Mouse (Mus musculus) A20 (cell line): ENCODE data around the gene Glis3.

Source experiments
- DNase-seq: peaks from one replicate; pipeline ENCODE4 v3.0.0-alpha.2; 2011; ENCODE audit warnings: low read depth, low spot score

The Glis3 gene

DNA sequence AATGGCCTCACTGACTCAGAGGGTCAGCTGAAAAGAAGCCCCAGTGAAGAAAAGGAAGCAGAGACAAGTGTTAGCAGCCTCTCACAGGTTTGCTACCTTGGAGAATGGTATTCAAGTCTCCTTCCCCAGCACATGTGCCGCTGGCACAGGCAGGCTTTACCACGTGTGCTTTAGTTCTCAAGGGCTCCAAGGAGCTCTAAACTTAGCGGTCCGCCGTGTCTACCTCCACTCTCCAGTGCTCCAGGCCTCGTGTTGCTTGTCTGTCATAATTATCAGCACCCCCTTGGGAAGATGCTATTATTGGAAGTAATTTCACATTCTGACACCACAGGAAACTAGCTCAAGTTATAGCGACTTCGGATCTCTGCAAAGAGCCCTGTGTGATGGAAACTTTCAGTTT is 344.0 kb downstream of the Glis3 start:
- no peak for DNase-seq

- DNase-seq: no peak
Measured at GRCm38 (mm10) chr19:28333007-28333766, 346.7 kb downstream of the Glis3 start.

- DNase-seq: no peak
Measured at GRCm38 (mm10) chr19:28328444-28329110, 351.3 kb downstream of the Glis3 start.

GRCm38 (mm10) chr19:28327536-28327935 is 352.3 kb downstream of the Glis3 start:
- no peak for DNase-seq

DNA sequence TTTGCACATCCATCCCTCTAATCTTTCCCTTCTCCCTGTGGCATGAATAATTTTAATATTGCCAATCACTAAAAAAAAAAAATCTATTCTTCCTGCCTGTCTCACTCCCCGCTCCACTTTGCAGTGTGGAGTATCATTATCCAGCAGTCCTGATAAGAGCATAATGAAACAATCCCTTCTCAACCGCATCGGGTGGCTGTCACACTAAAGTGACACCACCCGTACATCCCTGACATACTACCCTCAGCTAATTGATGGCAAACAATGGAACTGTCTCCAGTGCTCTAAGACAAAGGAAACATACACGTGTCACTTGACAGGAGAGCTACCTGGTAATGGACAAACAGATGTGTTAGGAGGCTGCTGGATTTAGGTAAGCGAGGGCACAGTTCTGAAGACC is 373.8 kb downstream of the Glis3 start:
- no peak for DNase-seq

DNA sequence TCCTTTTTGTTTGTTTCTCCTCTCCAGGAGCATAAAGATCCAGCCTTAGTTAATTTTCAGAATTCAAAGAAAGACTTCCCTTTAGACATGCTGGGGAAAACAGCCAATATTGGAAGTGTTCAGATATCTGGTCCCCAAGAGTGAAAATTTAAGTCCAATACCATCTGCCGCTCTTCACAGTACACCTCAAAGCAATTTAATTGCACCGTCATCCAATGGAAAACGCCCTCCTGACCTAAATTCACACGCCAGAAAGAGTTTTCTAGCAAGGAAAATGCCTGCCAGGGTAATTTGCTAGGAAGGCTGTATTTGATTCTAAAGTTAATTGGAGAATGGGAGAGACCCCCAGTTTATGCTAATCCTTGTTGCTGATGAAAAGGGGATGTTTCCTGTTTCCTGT is 374.4 kb downstream of the Glis3 start:
- no peak for DNase-seq

DNA sequence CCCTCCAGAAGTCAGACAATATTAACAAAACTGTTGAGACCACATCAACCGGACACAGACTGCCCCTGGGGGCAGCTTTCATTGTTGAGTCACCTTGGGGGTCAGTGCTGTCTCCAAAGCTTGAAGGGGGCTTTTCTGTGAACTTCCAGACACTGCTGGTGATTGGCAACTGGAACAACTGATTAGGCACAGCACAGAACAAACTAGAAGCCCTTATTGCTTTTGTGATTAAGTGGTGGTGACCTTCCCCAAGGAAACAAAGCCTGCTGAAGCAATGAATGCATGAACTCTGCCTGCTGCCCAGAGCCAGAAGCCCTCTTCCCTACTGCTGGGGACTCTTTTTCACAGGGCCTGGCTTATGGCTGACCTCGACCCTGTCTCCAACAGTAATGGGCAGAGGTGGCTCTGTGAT is 377.0 kb downstream of the Glis3 start:
- DNase-seq: no peak

- no peak for DNase-seq
Measured at GRCm38 (mm10) chr19:28300226-28300625, 379.7 kb downstream of the Glis3 start.

- DNase-seq: no peak
Measured at GRCm38 (mm10) chr19:28299211-28299775, 380.6 kb downstream of the Glis3 start.

DNA sequence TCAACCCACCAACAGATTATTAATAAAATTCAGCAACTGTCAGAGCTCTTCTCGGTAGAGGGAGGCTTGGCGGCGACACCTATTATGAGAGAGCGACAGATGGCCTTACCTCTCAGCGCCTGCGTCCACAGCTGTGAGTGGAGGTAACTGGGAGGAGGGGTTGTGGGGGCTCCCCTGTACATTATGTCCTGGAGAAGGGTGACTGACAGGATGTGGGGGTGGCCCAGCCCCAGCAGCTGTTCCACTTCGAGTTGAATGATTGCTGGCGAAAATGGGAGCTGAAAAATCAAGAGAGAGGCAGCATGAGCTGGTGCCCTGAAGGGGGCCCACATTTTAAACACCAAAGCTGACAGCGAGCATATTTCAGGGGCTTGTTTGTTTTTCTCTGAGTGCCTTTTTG is 381.2 kb downstream of the Glis3 start:
- no peak for DNase-seq

- no peak for DNase-seq
Measured at GRCm38 (mm10) chr19:28291596-28291995, 388.3 kb downstream of the Glis3 start.

DNA sequence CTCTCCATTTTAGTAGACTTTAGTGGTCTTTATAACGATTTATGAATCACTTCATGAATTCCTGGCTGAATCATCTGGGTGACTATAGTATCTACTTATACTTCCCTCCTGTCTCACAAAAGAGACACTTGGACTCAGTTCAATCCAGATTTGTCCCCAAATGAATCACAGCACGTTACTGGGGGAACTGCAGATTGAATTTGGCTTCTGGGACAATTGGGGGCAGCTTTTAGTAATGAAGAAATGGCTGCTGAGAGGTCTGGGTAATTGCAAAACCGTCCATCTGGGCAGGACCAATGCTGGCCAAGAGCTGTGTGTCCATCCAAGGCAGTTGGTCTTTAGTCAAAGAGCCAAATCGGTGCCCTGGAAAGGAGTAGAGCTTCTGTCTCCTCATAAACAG is 390.4 kb downstream of the Glis3 start:
- no peak for DNase-seq

DNA sequence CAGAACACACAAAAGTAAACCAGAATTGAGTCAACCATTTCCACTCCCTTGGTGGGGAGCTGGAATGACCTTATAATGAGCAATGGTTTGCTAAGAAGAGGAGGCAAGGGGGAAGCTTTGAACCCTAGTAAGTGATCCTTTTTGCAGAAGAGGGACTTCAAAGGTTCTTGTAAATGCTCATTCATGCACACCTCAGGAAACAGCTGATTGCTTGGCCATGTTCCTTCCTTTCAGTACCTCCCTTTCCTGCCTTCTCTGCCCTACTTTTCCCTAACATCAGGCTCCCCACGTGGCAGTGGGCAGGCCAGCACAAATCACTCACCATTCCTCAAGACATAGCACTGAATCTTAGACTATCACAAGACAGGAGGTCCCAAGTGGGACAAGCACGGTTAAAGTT is 392.4 kb downstream of the Glis3 start:
- DNase-seq: no peak

GRCm38 (mm10) chr19:28284098-28284569 is 395.7 kb downstream of the Glis3 start:
- no peak for DNase-seq

GRCm38 (mm10) chr19:28283241-28284097 is 396.4 kb downstream of the Glis3 start:
- no peak for DNase-seq

- no peak for DNase-seq
Measured at GRCm38 (mm10) chr19:28281405-28281804, 398.5 kb downstream of the Glis3 start.

DNA sequence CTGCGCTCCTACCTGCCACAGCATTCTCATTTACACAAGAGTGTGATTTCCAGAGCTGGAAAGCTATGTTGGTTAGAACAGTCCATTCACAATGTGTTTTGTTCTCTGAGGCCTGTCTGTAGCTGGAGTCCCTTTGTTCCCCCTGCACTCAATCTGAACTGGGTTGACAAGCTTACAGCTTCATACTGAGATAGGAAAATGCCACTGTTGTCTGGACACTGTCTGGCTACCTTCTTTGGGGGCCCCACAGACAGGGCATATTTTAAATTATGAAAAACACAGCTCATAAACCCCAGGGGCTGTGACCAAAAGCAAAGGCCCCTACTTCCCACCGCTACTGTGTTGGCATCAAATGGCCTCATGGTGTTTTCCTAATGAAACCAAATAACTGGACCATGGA is 402.8 kb downstream of the Glis3 start:
- DNase-seq: no peak

- DNase-seq: no peak
Measured at GRCm38 (mm10) chr19:28274501-28274900, 405.4 kb downstream of the Glis3 start.

DNA sequence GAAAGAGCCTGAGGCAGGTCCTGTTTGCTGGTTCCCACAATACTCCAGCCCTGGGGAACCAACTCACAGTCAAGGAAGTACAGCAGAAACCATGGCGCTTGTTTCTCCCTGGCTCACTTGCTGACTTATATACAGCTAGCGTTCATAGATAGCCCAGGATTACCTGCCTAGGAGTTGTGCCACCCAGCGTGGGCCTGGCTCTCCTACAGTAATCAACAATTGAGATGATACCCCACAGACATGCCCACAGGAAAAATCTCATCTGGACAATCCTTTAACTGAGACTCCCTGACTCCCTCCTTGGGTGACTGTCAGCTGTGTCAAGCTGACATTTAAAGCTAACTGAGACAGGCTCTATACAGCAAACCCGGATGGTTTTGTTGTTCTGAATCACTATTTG is 405.9 kb downstream of the Glis3 start:
- DNase-seq: no peak

DNA sequence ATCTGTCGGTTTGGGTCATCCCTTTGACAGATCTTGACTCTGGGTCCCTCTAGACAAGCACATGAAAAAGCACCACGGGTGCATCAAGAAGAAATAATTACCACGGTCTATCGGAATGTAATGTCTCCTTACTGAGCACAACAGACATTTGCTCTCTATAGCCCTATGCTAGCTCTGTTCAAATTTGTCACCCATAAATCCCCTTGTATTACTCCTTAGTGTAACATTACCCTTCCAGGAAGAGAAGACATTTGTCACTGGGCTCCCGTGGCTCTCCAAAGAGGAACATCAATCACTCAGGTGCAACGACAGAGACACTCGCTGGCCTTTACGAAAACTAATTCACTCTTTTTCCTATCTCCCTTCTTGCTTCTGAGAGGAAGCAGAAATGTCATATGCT is 413.0 kb downstream of the Glis3 start:
- no peak for DNase-seq

GRCm38 (mm10) chr19:28265776-28266175 is 414.1 kb downstream of the Glis3 start:
- DNase-seq: no peak
